Mouse (Mus musculus): ENCODE data around the gene Ptov1. TPM values are rescaled to one million over a fixed set of nuclear protein-coding genes. Genes with fewer than 3 reads are reported as not detected.

Gene Ptov1
- 100 to 1,000 TPM; 210 to 216 TPM for total RNA-seq (2021)
- long read RNA-seq, experiment 1, transcript Ptov1-201 (12 exons, 1,883 nt): major isoform, 126 of 379 reads
- long read RNA-seq, experiment 1, partial matches to known transcripts: 28 of 379 reads
- long read RNA-seq, experiment 1, other reads (novel, unspliced or antisense): 225 of 379 reads
- long read RNA-seq, experiment 2, transcript Ptov1-201 (12 exons, 1,883 nt): major isoform, 146 of 371 reads
- long read RNA-seq, experiment 2, partial matches to known transcripts: 14 of 371 reads
- long read RNA-seq, experiment 2, other reads (novel, unspliced or antisense): 210 of 371 reads

GRCm38 (mm10) chr7:44869697-44870528 is at the start of gene Ptov1:
Gene Ptov1, minus strand, starts transcription at chr7:44869788.
- DNase-seq: peak; percentile 88

DNA sequence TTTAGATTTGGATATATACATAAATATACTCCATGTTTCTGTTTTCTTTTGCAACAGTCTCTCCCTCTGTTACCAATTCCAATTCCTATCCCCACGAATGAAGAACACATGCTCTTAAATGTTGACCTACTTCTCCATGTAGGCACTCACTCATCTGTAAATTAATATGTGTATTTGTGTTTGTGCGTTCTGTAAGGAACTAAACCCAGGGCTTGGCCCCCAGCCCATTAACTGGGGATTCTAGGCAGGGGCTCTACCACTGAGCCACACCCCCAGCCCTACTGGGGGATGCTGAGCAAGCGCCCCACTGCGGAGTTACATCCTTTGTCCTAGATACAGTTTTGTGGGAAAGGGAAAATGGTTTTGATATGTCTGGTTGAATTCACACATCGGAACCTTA is 49.5 kb upstream of the Ptov1 start:
- no peak for DNase-seq

GRCm38 (mm10) chr7:44918219-44918618 is 48.6 kb upstream of the Ptov1 start:
- DNase-seq: no peak

DNA sequence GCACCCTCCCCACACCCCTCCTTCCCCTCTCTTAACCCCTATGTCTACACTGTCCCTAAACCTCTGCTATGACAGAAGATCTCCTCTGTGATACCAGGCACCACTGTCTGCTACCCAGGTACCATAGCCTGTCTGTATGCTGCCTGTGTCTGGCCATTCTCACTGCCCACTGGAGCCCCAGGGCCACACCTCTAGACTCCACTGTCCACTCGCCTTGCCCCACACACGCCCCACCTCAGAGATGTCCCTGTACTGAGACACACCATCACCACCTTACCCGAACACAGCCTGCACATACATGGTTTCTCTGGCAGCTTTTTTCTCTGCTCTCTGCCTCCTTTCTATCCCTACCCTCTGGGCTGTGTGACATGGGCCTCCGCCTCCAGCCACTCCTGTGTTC is 47.3 kb upstream of the Ptov1 start:
- DNase-seq: no peak

- DNase-seq: no peak
Observed at GRCm38 (mm10) chr7:44916191-44916590, 46.6 kb upstream of the Ptov1 start.

DNA sequence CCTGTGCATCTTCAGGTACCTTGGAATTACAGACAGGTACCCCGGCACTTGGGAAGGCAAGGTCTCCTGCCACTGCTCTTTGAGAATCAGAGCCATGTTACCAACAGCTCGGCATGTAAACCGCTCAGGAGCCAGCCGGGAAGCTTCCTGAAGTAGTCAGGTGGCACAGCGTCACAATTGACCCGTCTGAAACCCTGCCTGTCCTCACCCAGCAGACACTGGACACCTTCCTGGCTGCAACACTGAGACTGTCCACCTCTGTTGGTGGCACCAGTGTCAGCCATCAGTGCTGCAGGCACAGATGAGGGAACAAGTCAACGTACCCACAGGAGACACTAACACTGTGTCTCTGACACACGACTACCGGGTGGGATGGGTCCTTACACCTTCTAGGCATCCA is 45.7 kb upstream of the Ptov1 start:
- no peak for DNase-seq

GRCm38 (mm10) chr7:44914396-44914795 is 44.8 kb upstream of the Ptov1 start:
- DNase-seq: no peak

DNA sequence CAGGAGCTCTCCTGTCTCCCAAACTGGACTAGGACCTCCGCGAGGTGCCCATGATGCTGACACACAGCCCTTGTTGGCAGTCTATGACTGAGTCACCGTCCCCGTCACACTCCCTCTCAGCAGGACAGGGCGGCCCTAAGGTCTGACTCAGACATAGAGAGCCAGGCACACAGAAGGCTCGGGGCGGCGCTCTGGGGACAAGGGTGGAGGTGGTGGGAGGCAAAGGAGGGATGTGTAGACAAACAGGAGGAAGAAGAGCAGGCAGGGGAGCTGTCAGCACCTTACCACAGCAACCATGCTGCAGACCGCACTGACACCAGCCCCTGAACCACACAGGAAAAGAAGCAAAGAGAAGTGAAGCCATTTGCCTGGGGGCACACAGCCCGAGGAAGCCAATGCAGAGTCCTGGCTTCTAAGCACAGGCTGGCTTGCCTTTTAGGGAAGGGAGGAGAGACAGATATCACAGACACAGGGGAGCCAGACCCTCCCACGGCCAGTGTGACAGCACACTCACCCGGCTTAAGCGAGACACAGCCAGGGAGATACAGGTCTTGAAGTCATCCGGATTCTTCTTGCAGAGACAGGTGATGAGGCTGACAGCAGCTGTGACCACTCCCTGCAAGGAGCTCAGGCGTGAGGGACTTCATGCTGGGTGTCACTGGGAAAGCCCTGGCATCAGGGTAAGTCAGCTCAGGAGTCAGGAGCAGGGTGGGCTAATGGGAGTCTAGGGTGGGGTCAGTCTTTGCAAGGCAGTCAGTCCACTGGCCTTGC is 39.3 kb upstream of the Ptov1 start:
- DNase-seq: no peak

DNA sequence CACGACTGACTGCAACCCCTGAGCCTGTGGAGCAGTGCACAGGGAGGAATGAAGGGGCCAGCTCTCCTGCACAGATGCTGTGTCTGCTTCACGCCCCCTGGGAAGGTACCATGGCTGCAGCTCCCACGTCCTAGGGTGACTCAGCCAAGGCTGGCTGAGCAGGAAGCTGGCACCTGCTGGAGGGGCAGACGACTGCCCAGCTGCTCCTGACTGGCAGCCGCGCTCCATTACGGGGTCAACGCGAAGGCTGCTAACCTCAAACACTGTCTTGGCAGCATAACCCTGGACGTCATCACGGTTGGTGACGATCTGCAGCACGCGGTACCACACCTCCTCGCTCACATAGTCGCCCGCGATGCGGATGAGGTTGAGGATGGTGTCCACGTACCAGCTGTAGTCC is 35.8 kb upstream of the Ptov1 start:
- no peak for DNase-seq

- DNase-seq: peak; percentile 44
Observed at GRCm38 (mm10) chr7:44901230-44901722, 31.7 kb upstream of the Ptov1 start.

DNA sequence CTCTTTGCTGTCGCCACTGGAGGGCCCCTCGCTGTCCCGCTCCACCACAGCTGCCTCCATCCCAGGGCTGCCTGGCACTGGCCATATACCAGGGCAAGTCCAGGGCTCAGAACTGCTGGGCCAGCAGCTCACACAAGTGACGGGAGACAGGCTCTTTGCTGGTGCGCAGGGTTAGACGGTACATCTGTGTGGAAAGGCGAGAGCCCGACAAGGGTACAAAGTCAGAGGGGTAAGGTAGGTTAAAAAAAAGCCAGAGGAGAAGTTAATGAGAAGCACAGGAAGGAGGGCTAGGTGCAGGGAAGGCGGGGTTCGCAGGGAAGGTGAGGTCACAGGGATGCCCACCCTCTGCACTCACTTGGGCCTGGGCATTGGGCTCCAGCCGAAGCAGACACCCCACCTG is 31.0 kb upstream of the Ptov1 start:
- no peak for DNase-seq

DNA sequence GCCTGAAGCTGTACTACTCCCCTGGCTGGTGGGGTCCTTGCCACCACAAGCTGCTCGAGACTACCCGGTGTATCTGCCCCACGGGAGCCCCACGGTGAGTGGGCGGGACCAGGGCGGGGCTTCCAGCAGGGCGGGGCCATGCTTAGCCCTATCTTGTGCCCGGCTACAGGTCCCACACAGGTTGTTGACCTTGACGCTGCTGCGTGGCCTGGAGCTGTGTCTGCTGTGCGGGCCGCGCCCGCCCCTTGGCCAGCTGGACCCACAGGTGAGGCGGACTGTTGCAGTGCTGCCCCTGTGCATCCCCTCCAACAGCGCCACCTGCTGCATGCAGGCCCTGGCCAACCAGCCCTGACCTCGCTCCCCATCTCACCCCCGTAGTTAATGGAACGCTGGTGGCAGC is 29.0 kb upstream of the Ptov1 start:
- DNase-seq: no peak

DNA sequence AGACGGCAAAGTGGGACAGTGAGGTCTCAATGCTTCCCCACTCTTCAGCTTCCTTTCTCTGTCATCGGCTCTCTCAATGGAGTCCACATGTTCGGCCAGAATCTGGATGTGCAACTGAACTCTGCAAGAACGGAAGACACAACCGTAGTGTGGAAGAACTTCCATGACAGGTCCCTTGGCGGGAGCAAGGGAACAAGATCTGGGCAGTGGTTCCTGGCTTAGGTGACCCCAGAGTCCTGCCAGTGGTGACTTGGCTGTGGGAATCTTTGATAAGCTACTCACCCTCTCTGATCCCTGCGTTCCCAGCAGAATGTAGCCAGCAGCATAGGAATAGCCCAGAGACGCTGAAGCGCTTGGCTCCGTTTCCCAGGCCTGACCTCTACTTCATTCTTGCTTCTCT is 26.9 kb upstream of the Ptov1 start:
- no peak for DNase-seq

- peak; percentile 83 for DNase-seq
Observed at GRCm38 (mm10) chr7:44895593-44896434, 26.2 kb upstream of the Ptov1 start, which contains the start of gene Fuz. Gene Fuz, plus strand, starts transcription at chr7:44896079.

DNA sequence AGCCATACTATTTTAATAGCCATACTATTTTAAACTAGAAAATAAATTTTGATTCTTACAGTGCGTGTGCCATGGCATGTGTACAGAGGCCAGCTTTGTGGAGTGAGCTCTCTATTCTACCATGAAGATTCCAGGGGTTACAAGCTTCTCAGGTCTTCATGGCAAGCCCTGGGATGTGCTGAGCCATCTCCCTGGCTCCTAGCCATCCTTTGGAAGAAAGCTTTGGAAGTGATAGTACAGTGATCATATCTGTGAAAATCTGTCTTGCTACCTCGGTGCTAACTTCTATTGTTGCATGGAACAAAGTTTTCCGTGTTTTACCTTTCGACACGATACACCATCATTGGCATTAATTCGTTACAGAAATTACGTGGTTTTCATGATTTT is 25.6 kb upstream of the Ptov1 start:
- DNase-seq: no peak

- DNase-seq: no peak
Observed at GRCm38 (mm10) chr7:44894175-44894574, 24.6 kb upstream of the Ptov1 start.

GRCm38 (mm10) chr7:44893197-44893596 is 23.6 kb upstream of the Ptov1 start:
- no peak for DNase-seq

DNA sequence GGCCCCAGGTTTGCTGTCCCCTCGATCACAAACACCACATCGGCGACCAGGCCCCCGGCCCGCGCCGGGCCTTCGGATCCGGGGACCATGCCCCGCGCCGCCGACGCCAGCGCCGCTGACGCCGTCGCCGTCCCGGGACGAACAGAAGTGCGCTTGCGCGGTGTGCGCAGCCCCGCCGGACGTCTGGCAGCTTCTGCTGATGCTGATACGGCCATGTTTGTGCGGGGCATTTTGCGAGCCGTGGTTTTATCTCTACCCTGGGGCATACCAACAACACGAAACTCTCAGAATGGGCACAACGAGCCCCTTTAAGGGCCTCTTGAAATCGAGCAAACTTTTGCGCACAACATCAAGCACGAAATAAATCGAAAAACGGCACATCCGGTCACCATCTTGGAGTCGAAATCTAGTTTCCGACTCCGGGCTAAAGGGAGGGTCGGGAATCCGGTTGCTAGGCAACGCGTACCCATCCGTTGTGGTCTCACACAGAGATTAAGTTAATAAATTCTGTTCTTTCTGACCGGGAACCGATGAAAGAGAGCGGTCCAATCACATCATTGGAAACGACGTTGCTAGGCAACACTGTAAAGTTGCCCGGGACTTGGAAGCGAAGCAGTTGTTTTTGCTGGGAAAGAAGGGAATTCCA is 22.8 kb upstream of the Ptov1 start, which contains the start of gene Med25:
Med25 (minus strand) TSS at position 437 of the 646 bp plus-strand sequence.
- DNase-seq: peak; percentile 87

GRCm38 (mm10) chr7:44891611-44892010 is 22.0 kb upstream of the Ptov1 start:
- no peak for DNase-seq

- no peak for DNase-seq
Observed at GRCm38 (mm10) chr7:44890737-44891136, 21.1 kb upstream of the Ptov1 start.

DNA sequence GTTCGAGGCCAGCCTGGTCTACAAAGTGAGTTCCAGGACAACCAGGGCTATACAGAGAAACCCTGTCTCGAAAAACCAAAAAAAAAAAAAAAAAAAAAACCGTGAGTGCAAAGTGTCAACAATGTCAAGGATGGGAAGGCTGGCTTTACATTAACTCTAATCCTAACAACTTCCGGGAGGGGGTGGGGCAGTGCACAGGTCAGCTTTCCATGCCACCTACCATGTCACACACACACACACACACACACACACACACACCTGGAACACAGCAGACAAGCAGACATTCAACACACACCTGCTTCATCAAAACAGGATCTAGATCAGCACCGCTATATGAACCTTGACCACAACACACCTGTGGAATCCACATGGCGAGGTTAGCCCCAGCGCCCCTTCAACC is 20.6 kb upstream of the Ptov1 start:
- no peak for DNase-seq

All from gastrocnemius, postnatal 10 days (tissue).